Mouse (Mus musculus): ENCODE measurements around the gene Pfas.

DNA sequence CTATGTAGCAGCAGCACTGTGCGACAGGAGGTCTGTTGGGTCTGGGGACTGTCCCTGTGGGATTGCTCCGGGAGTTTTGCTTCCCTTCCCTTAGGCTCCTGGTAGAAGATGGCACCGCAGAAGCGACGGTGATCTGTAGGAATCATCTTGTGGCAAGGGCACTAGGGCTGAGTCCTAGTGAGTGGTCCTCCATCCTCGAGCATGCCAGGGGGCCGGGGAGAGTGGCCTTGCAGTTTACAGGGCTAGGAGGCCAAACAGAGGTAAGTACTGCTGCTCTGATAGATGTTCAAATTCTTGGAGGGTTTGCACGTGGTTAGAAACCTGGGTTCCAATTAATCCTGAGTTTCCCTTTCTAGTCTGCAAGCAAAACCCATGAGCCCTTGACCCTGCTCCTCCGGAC, 27.2 kb upstream of the Pfas start:
- TF ChIP-seq CTCF (IDR thresholded peaks at IDR 0.05; ENCODE audit: control insufficient read depth, insufficient read depth, insufficient replicate concordance, low read depth, low read length) (no peak), POLR2A (IDR thresholded peaks at IDR 0.05; ENCODE audit: control insufficient read depth, low read depth, low read length) (no peak)

Data from testis, adult 2 months (tissue).